In the genomic region with DNA sequence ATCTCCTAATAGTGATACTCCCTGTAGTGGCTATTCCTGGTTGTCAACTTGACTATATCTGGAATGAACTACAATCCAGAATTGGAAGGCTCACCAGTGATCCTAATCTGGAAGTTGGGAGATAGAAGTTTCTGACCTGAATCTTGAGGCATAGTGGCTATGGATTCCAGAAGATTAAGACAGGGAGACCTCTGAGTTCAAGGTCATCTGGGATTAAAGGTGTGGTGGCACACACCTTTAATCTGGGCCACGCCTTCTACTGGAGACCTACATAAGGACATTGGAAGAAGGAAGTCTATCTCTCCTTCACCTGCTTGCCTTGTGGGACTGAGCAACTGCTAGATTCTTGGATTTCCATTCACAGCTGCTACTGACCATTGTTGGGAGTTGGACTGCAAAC, we compare ENCODE assay signal across 8 mouse cellular contexts. TPM values are rescaled to one million over a fixed set of nuclear protein-coding genes. Genes with fewer than 3 reads are reported as not detected.
DNase-seq lines count a peak whose midpoint lies in the region; ATAC-seq and TF ChIP-seq lines count a peak whose summit lies in the region.
"Not testable (repeated sequence)": the region's sequence is repeated elsewhere in the genome, so short reads cannot be mapped to it uniquely, and the experiment has no call there.

A gene (plus strand): TSS at position 301 of the 400 bp plus-strand sequence.

- not testable (repeated sequence) for H3K27ac ChIP-seq in embryonic facial prominence, embryonic 10.5 days (replicated peaks); gastrocnemius, adult 2 months; heart, postnatal 0 days (ENCODE audit: low read depth); intestine, postnatal 0 days (ENCODE audit: low read depth, low read length)

- not testable (repeated sequence) for H3K4me1 ChIP-seq in G1E (ENCODE audit: insufficient read depth, low read depth, low read length); embryonic facial prominence, embryonic 10.5 days; heart, postnatal 0 days (ENCODE audit: control insufficient read depth, insufficient read depth); intestine, postnatal 0 days (replicated peaks; ENCODE audit: control insufficient read depth, insufficient read depth, low read length)

- not testable (repeated sequence) for DNase-seq in G1E (ENCODE audit: low spot score); embryonic facial prominence, embryonic 10.5 days (ENCODE audit: low spot score); gastrocnemius, adult 2 months; heart, postnatal 0 days (ENCODE audit: low spot score); left cerebral cortex, postnatal 4 days

- not testable (repeated sequence) for H3K4me3 ChIP-seq in G1E (ENCODE audit: low read depth, low read length); embryonic facial prominence, embryonic 10.5 days; gastrocnemius, adult 2 months; heart, postnatal 0 days (ENCODE audit: low read depth, low read length); intestine, postnatal 0 days (ENCODE audit: low read depth, low read length)

- not testable (repeated sequence) for H3K36me3 ChIP-seq in G1E (replicated peaks); embryonic facial prominence, embryonic 10.5 days (replicated peaks); heart, postnatal 0 days (replicated peaks; ENCODE audit: control insufficient read depth, insufficient read depth, low read length); intestine, postnatal 0 days (ENCODE audit: control insufficient read depth, insufficient read depth)

- not testable (repeated sequence) for TF ChIP-seq EP300 in heart, postnatal 0 days (IDR thresholded peaks at IDR 0.05; ENCODE audit: low read depth)

- not testable (repeated sequence) for H3K4me2 ChIP-seq in heart, postnatal 0 days (ENCODE audit: low read depth, low read length); intestine, postnatal 0 days (replicated peaks; ENCODE audit: low read depth)

- intact Hi-C loops in gastrocnemius, adult 2 months (cut with DNase I); left cerebral cortex, postnatal 4 days (cut with DNase I): not testable (repeated sequence)

- not testable (repeated sequence) for H3K9ac ChIP-seq in heart, postnatal 0 days (replicated peaks; ENCODE audit: low read depth, low read length); intestine, postnatal 0 days (ENCODE audit: low read depth, low read length)

- WGBS in embryonic facial prominence, embryonic 10.5 days: 88% methylated on average over 1 of the region's 1 CpGs
- WGBS in heart, postnatal 0 days: 84% methylated on average over 1 of the region's 1 CpGs
- 100% methylated on average over 1 of the region's 1 CpGs for WGBS in intestine, postnatal 0 days

- TF ChIP-seq CTCF in G1E (IDR thresholded peaks at IDR 0.05; ENCODE audit: low read depth, low read length); gastrocnemius, adult 2 months (IDR thresholded peaks at IDR 0.05); heart, postnatal 0 days (IDR thresholded peaks at IDR 0.05; ENCODE audit: low read depth); intestine, postnatal 0 days (IDR thresholded peaks at IDR 0.05; ENCODE audit: low read depth): not testable (repeated sequence)

- H3K9me3 ChIP-seq in G1E (replicated peaks); embryonic facial prominence, embryonic 10.5 days; heart, postnatal 0 days (replicated peaks; ENCODE audit: control insufficient read depth, low read length); intestine, postnatal 0 days (ENCODE audit: control insufficient read depth): not testable (repeated sequence)

- not testable (repeated sequence) for ATAC-seq in G1E (ENCODE audit: extremely low read depth, insufficient number of reproducible peaks, low FRiP score, poor library complexity, severe bottlenecking); heart, postnatal 0 days (ENCODE audit: insufficient read depth, low read depth); intestine, postnatal 0 days; megakaryocyte, adult 5-6 weeks (ENCODE audit: poor library complexity, severe bottlenecking); neutrophil, adult 5-6 weeks (ENCODE audit: extremely low read depth, insufficient number of reproducible peaks, low FRiP score, poor library complexity, severe bottlenecking)

- not testable (repeated sequence) for H3K27me3 ChIP-seq in G1E (ENCODE audit: insufficient read depth, low read length); embryonic facial prominence, embryonic 10.5 days (replicated peaks; ENCODE audit: low read depth, poor library complexity, severe bottlenecking); heart, postnatal 0 days (ENCODE audit: control insufficient read depth, insufficient read depth, low read length); intestine, postnatal 0 days (replicated peaks; ENCODE audit: control insufficient read depth, insufficient read depth, low read length)

RNA-seq across cellular contexts. Expression of the gene that starts here (rescaled TPM):
- 70.1 and 85.2 TPM in 2 replicates for total RNA-seq in G1E (2014; fragmentation: Nextera tagmentation)
- total RNA-seq in G1E (2017): 49.2 and 53.7 TPM in 2 replicates
- polyA plus RNA-seq in G1E (2012): 51.4 and 54.1 TPM in 2 replicates
- polyA plus RNA-seq in embryonic facial prominence, embryonic 10.5 days (2016; fragmentation: Nextera tagmentation; extraction: Ambion mirVana): 66.8 and 69.4 TPM in 2 replicates
- 100 to 1,000 TPM; 176 to 180 TPM for total RNA-seq in gastrocnemius, adult 2 months (2021)
- 46.3 and 55.0 TPM in 2 replicates for total RNA-seq in heart, postnatal 0 days (2014; rRNA removed; ENCODE audit: low replicate concordance)
- polyA plus RNA-seq in heart, postnatal 0 days (2015; fragmentation: Nextera tagmentation; extraction: Ambion mirVana): 29.4 and 37.3 TPM in 2 replicates
- polyA plus RNA-seq in intestine, postnatal 0 days (2015; fragmentation: Nextera tagmentation; extraction: Ambion mirVana): 17.6 and 22.2 TPM in 2 replicates
- 10 to 100 TPM; 92.1 to 96.8 TPM for total RNA-seq in left cerebral cortex, postnatal 4 days (2021)
- 36.0 and 39.1 TPM in 2 replicates for total RNA-seq in megakaryocyte, adult 5-6 weeks (2015)
- total RNA-seq in megakaryocyte, adult 5-6 weeks (2017): 29.4 and 31.9 TPM in 2 replicates
- total RNA-seq in neutrophil, adult 5-6 weeks (2017): 49.1 and 50.2 TPM in 2 replicates
